In genomic region chr19:47438445-47438844, GRCm38 (mm10) we compare ENCODE assay signal across 8 mouse cellular contexts. TPM values are rescaled to one million over a fixed set of nuclear protein-coding genes. Genes with fewer than 3 reads are reported as not detected.
DNase-seq lines count a peak whose midpoint lies in the region; ATAC-seq lines count a peak whose summit lies in the region.

No protein-coding gene starts in this region.

- peaks cover 9% of the 10 kb centered on the region for H3K4me1 ChIP-seq in kidney, embryonic 14.5 days (ENCODE audit: control insufficient read depth, insufficient read depth, low read length)

- H3K4me2 ChIP-seq in kidney, embryonic 14.5 days (replicated peaks; ENCODE audit: low read depth, low read length) = no peak overlapping the region

- H3K27ac ChIP-seq in kidney, embryonic 14.5 days (ENCODE audit: low read depth, low read length) = no peak overlapping the region

- H3K27me3 ChIP-seq in kidney, embryonic 14.5 days (ENCODE audit: control insufficient read depth, insufficient read depth, low read length) = no peaks in the 10 kb centered on the region

- 54% methylated on average over 5 of the region's 5 CpGs for WGBS in kidney, embryonic 14.5 days

- H3K4me3 ChIP-seq in kidney, embryonic 14.5 days (ENCODE audit: low read length) = no peak overlapping the region

- H3K36me3 ChIP-seq in kidney, embryonic 14.5 days (ENCODE audit: control insufficient read depth, insufficient read depth, low read length) = no peaks in the 10 kb centered on the region

- no peak for DNase-seq in kidney, adult 9 months
- peak; percentile 60 for DNase-seq in adrenal gland, postnatal 25 days
- DNase-seq in heart, adult 8-10 months (ENCODE audit: low spot score) = peak; percentile 84
- DNase-seq in kidney, postnatal 4 days = peak; percentile 70 to 80
- peak; percentile 23 for DNase-seq in testis, postnatal 14 days (ENCODE audit: low spot score)
- no peak for DNase-seq in embryo, embryonic 11 days

- H3K9me3 ChIP-seq in kidney, embryonic 14.5 days (ENCODE audit: control insufficient read depth, low read length) = no peaks in the 10 kb centered on the region

- no peak overlapping the region for H3K9ac ChIP-seq in kidney, embryonic 14.5 days (ENCODE audit: low read depth, low read length)

- peak; percentile 22; the same call in 1 of the 2 replicates for ATAC-seq in kidney, embryonic 14.5 days (ENCODE audit: low FRiP score, low TSS enrichment)
- no peak for ATAC-seq in granulocyte monocyte progenitor cell, adult 5-6 weeks (replicated peaks; ENCODE audit: poor library complexity, severe bottlenecking)

RNA-seq across cellular contexts. Expression of gene Sh3pxd2a, which starts 25.8 kb away (rescaled TPM):
- polyA plus RNA-seq in kidney, embryonic 14.5 days (2014; fragmentation: Nextera tagmentation; extraction: Ambion mirVana) = 8.7 and 9.6 TPM in 2 replicates
- 36.2 and 41.6 TPM in 2 replicates for total RNA-seq in adrenal gland, postnatal 25 days (2021)
- 10 to 100 TPM; 40.6 to 54.7 (median 46.2) TPM for total RNA-seq in heart, adult 8-10 months (2022)
- total RNA-seq in granulocyte monocyte progenitor cell, adult 5-6 weeks (2014; fragmentation: Nextera tagmentation) = 1.9 and 3.1 TPM in 2 replicates
- 1.1 and 1.2 TPM in 2 replicates for total RNA-seq in granulocyte monocyte progenitor cell, adult 5-6 weeks (2017)

Comparison
In these comparisons a context has a peak if more than half of its experiments do, and no peak if none do; other contexts are left out.
1. DNase-seq: peak in adrenal gland, postnatal 25 days (single experiment), heart, adult 8-10 months (single experiment), kidney, postnatal 4 days (2 of 2) and testis, postnatal 14 days (single experiment); none in kidney, adult 9 months (single experiment) and embryo, embryonic 11 days (single experiment).